Mouse (Mus musculus): ENCODE results near the gene Radil. TPM values are rescaled to one million over a fixed set of nuclear protein-coding genes. Genes with fewer than 3 reads are reported as not detected.

Gene Radil
- total RNA-seq, 2 experiments from 2014 or later = 2.6 to 4.4 TPM

DNA sequence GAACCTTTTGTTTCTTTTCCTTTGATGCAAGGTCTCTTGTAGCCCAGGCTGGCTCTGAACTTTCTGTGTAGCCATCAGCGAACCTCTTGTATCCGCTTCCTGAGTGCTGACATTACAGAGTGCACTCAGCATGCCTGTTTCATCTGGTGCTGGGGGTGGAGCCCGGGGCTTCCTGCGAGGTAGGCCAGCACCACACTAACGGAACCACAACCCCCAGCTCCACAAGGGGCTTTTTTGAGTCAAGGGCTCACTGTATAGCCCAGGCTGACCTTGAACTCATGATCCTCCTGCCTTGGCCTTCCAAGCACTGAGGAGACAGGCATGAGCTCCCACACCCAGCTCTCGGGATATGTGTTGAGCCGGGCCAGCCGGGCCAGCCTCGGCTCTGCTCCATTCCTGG is 100.1 kb downstream of the Radil start:
- DNase-seq (ENCODE audit: low spot score in 2 of 2) = no peak

DNA sequence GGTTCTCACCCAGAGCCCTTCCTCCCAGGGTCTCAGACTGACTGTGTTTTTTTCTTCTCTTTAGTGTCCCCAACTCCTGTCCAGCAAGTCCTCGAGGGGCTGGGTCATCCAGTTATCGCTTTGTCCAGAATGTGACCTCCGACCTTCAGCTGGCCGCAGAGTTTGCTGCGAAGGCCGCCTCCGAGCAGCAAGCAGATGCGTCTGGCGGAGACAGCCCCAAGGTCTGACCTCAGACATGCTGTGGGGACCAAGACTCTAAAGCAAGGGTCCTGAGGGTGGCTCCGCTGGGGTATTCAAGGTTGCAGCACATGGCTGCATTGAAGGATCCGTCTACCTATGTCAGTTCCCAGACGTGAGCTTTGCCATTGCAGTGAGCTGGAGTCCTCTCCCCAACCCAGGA is 102.3 kb downstream of the Radil start:
- DNase-seq (ENCODE audit: low spot score in 2 of 2) = no peak

- peak; percentile 74 to 77 for DNase-seq (ENCODE audit: low spot score in 2 of 2)
Measured at GRCm38 (mm10) chr5:142448076-142448475, 102.8 kb downstream of the Radil start.

DNA sequence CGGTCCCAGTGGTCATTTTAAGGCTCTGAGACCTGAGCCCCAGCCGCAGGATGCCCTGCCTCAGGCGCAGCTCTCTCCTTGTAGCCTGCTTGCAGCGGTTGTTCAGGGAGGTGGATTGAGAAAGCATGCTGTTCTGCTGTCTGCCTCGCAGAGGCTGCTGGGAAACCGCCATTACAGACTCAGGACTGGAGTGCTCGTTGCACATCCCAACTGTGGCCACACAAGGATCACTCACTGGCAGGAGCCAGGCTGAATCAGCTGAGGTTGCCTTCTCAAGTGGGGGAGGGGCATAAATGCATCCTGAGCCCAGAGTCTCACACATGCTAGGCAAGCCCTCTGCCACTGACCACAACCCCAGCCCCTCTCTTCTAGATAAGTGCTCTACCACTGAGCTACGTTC is 105.2 kb downstream of the Radil start:
- no peak for DNase-seq (ENCODE audit: low spot score in 2 of 2)

- no peak for DNase-seq (ENCODE audit: low spot score in 2 of 2)
Measured at GRCm38 (mm10) chr5:142444791-142445531, 105.9 kb downstream of the Radil start.

DNA sequence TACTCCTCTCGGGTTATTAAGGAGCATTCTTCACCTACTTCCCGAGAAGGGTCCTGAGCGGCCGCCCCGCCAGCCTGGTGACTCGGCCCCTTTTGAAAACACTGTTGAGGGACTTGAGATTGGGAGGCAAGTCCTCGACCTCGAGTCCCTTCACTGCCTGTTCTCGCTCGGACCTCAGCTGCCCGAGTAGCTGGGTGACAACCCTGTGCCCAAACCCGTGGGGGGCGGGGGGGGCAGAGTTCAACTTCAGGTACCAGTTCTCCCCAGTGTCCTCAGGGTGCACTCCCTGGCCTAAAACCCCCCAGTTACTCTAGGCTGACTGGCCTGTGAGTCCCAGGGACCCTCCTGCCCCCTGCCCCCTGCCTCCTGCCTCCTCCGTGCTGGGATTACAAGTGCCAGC is 106.9 kb downstream of the Radil start:
- DNase-seq (ENCODE audit: low spot score in 2 of 2) = no peak

- DNase-seq (ENCODE audit: low spot score in 2 of 2) = no peak
Measured at GRCm38 (mm10) chr5:142443514-142443913, 107.4 kb downstream of the Radil start.

DNA sequence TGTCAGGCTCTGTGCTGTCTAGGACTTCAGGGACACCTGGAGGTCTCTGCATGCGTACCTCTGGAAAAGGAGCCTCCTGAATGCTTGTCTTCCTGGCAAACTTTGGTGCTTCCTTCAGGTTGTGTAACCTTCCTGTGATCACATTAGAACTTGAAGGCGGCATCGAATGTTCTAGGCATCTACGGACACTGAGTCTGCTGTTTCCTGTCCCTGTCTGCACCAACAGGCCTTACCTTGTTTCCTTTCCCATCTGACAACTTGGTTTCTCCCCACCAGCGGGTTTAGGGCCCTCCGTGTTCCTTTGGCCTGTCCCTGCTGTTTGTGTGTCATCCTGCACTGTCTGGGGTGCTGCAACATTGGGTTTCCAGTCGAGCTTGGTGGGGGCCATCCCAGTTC is 108.9 kb downstream of the Radil start:
- DNase-seq (ENCODE audit: low spot score in 2 of 2) = no peak

DNA sequence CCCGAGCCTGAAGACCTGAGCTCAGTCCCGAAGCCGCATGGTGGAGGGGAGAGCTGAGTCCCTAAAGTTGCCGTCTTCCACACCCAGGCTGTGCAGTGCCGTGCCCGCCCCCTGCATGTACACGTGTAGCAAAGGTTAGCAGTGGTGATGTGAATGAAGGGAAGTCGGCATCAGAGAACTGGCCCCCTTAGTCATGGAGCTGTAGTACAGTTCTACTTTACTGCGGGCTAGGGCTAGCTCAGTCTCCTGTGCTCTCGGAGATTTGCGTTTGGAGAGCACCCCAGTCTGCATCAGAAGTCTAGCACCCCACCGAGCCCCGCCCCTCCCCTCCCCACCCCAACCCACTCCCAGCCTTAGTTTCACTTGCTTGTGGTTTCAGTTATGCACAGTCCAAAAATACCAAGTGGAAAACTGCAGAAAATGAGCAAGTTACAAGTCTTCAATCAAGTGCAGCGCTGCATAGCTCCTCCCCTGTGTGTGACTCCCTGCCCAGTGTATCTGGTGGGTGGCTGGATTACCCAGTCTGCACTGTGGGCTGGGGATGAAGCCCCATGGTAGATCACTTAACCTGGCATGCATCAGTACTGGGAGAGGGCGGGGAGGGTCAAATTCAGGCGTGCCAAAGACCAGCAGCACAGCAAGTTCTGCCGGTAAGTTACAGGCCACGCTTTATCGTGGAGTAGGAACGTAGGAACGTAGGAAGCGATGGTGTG is 109.4 kb downstream of the Radil start:
- DNase-seq (ENCODE audit: low spot score in 2 of 2) = no peak

GRCm38 (mm10) chr5:142440451-142441147 is 110.3 kb downstream of the Radil start:
- DNase-seq (ENCODE audit: low spot score in 2 of 2) = peak; percentile 57 to 85

DNA sequence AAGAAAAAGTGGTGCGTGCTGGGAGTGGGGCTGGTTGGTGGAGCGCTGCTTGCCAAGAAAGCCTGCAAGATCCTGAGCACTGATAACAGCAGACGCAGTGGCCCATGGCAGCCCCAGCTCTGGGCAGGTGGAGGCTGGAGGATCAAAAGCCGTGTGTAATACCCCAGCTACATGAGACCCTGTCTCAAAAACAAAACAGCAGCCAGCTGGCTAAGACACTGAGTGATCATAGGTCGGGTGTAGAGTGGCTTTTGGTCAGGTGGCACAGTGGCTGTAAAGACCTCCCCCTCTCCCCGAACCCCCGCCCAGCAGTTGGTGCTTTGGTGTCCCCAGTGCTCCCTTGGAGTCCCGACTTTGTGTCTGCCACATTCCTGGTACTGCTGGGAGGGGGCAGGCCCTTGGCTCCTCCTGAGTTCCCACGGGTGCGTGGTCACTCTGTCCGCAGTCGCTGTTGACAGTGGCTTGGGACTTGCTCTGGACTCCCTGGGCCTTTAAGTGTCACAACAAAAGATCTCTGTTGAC is 110.9 kb downstream of the Radil start:
- no peak for DNase-seq (ENCODE audit: low spot score in 2 of 2)

- no peak for DNase-seq (ENCODE audit: low spot score in 2 of 2)
Measured at GRCm38 (mm10) chr5:142438380-142438938, 112.4 kb downstream of the Radil start.

- DNase-seq (ENCODE audit: low spot score in 2 of 2) = no peak
Measured at GRCm38 (mm10) chr5:142435736-142436135, 115.2 kb downstream of the Radil start.

Other genes starting within 250 kb of the Radil start
- 10 to 100 TPM; 28.7 to 28.9 TPM for gene Foxk1, start 149.6 kb downstream of the Radil start, total RNA-seq (2021)
- gene Ap5z1, start 87.2 kb downstream of the Radil start, total RNA-seq (2021) = 10 to 100 TPM; 22.2 to 24.6 TPM
- under 1 TPM; 0.11 to 0.25 TPM for gene Papolb, start 21.0 kb downstream of the Radil start, total RNA-seq (2021)
- gene Mmd2, start 57.7 kb upstream of the Radil start, total RNA-seq (2021) = 10 to 100 TPM; 23.9 to 26.4 TPM
- gene Wipi2, start 76.6 kb upstream of the Radil start, total RNA-seq (2021) = 10 to 100 TPM; 88.7 to 93.0 TPM
- gene Slc29a4, start 141.4 kb upstream of the Radil start, total RNA-seq (2021) = 10 to 100 TPM; 28.9 to 30.7 TPM

Data from adrenal gland, postnatal 4 days (tissue).